Mouse (Mus musculus) kidney, postnatal 10 days (tissue): ENCODE measurements around the gene Ranbp17.
A peak's percentile ranks its signal among the peaks of the same experiment; 100 is the strongest.

ENCODE experiments used
- DNase-seq: peaks from one replicate; pipeline ENCODE4 v3.0.0; 2021; ENCODE audit warnings: mixed read lengths

The Ranbp17 gene

DNA sequence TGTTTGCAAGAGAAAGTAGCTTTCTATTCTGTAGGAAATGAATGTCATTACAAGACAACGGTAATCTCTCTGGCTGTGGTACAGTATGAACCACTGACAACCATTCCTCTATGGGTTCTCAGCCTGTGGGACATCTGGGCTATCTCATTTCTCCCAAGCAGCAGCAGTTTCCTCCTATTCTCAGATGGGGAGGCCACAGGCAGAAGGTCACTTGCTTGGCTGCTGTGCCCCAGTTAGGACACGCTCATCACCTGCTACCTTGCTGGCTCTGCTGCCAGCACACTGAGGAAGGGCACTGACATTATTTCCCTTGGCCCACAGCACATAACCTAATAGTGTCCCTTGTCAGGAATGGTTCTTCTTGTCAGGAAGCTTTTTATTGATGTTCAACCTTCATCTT, 285.4 kb downstream of the Ranbp17 start:
- no peak for DNase-seq

DNA sequence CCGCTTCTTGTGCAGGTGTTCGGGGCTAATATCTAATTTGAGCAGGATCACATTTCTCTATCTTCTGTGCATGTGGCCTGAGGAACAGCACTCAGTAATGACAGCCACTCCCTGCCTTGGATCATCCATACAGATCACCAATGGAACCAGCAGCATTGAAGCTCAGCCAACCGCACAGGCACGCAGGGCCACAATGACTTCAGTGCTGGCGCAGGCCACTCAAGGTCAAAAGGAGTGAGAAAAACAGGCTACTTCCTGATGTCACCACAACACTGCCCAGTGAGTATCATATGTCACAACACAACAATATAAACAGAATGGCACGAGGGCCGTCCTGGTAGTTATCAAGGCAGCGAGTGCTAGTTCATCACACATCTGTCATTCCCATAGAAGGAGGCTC, 287.0 kb downstream of the Ranbp17 start:
- DNase-seq = no peak

DNA sequence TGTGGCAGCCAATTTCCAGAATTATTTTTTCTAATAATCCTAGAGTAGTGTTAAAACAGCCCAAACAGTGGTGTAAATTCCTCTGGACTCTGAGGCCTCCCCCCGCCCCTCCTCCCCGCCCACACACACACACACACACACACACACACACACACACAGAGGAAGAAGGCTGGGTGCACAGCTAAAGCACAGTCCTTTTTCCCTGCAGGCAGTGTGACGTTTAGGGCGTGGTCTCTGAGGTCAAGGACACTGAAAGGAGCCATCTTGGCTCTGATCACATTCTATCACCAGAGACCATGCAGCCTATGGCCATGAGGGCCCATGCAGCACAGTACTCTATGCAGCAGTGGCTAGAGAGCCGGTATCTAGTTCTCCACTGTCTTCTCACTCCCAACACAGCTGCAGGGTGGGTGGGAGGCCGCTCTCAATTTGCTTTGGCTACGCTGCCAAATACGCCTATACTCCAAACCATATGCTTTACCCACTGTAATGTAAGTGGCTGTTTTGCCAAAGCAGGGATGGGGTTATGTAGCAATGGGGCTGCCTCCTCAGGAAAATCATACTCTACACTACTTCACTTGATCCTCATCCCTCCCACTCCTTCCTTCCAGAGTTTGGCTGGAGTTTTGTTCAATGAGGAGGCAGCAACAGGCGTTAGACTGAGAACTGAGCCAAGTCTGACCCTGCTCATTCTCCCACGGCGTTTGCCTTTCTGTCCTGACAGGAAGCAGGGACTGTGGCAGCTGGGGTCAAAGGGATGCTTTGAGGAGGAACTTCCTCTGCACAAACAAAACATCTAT, 291.8 kb downstream of the Ranbp17 start:
- no peak for DNase-seq

DNA sequence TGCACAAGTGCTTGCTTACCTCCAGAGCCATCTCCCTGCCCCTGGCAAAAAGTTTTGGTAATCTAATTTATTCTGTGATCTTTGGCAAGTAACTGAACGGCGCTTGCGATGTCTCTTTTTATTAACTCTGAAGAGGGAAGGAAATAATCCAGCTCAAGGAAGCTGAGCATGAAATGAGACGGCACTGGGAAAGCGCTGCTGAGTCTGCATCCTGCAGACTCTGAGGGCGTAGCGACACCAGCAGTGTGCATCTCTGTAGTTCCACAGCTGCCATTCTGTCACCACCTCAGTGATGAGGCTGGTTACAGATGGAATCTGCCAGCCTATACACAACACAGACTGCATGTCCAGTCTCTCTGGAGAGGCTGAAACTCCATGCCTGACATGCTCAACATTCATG, 292.8 kb downstream of the Ranbp17 start:
- DNase-seq = no peak

DNA sequence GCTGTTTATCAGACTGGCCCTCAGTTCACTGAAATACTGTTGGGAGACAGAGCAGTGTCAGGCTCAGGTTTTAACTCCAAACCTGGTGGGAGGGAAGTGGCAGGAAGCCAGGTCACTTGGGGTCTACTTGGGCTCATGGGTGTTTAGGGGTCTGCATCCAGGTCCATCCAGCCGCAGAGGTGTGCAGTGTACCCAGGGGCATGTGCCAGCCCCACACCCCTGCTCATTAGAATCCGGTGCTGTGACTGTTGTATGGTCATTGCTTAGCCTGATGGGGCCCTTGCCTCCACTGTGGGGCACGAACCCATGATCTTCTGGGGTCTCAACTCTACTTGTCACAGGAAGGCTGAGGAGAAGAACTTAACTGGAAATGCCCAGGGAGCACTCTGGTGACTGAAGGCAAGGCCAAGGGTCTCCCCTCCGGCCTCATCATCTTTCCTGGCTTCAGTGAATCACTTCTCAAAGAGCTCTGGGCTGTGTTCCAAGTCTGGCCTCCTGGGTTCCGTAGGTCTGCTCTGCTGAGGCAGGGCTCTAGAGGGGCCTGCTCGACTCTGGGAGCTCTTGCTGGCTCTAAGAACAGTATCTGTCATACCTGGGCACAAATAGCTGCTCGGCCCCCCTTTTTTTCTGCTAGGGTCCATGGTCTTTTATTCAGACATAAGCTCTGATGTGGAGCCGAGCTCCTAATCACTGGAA, 296.0 kb downstream of the Ranbp17 start:
- peak; percentile 48 for DNase-seq

DNA sequence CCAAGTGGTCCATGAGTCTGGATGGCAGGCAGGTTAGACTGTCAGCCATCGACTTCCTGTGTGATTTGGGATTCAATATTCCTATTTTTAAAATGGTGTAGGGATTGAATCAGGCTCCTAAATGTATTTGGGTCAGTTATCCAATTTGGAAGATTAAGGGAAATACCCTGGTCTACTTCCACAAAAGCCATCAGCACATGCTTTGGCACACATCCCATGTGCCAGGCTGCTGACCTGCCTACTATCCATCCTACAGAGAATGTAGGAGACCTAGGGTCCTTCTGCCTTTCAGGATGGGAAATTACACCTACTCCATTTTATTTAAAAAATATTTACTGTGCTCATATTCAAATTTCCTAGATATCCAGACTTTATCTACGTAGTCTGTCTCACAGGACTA, 306.1 kb downstream of the Ranbp17 start:
- no peak for DNase-seq

DNA sequence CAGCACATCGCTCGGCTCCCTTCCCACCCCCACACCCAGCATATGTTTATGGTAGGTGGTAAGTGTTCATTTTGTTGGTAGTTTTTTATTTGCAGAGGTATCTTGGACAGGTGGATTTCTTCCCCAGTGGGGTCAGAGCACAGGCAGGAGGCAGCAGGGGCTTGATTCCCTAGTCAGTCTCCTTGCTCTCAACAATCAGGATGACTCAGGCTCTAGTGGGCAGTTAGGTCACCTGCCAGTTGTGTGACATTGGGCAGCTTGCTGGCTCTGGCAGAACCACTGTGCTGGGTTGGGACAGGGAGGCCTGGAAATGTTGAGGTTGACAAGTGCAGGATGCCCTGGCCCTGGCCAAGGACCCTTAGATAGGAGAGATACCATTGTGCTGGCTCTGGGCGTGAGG, 308.6 kb downstream of the Ranbp17 start:
- DNase-seq = no peak

DNA sequence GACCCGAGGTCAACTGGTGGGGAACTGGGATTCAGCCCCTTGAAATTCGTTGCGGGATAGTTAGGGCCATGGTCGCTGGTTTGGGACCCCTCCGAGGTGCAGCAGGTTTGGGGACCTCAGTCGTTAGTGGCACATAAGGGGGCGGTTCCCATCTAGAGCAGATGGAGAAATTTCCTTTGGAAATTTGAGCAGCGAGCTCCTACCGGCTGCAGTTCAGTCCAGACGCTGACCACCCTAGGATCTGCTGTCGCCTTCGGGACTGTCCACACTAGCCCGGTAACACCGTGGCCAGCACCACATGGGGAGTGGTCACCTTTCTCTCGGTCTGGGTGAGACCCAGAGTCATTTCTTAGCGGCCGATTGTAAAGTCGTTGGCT, 309.2 kb downstream of the Ranbp17 start:
- DNase-seq = no peak

DNA sequence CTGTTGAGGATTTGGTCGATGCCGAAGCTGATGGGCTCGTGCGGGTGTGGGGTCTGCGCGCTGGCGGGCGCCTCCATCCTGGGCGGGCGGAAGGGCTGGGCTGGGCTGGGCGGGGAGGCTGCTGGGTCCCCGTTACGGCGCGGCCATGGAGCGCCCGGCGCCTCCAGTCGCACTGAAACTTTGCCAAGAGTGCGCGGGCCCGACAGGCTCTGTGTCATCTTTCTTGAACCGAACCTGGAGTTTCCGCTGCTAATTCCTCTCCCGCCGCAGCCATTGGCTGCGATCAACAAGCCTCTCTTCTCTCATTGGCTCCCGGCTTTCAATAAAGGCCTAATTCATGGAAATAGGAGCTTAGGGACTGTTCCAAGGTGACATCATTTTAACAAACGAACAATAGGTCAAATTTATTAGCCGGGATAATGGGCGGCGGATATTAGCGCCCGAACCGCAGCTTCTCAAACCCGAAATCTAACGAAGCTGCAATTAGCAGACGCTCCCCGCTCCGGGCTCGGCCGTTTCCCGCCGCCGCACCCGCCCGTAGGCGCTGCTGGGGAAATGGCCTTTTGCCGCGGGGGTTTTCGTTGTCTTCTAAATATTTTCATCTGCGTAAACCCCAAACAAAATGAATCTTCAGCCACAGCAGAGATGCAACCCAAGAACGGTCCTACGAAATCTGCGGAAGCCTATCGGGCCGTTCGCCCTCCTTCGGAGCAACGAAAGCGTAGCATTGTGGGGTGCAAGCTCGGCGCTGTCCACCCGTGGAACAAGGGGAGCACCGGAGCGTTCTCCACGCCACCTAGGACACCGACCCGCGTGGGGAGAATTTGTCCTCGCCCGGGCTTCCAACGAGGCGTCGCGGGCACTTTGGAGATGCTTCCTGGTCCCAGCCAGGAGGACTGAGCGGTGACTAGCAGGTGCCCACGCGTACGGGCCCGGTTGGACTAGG, 309.9 kb downstream of the Ranbp17 start, which contains the start of gene Tlx3:
Gene Tlx3, minus strand, starts transcription at position 207 of the 946 bp plus-strand sequence.
- peak; percentile 28 for DNase-seq

DNA sequence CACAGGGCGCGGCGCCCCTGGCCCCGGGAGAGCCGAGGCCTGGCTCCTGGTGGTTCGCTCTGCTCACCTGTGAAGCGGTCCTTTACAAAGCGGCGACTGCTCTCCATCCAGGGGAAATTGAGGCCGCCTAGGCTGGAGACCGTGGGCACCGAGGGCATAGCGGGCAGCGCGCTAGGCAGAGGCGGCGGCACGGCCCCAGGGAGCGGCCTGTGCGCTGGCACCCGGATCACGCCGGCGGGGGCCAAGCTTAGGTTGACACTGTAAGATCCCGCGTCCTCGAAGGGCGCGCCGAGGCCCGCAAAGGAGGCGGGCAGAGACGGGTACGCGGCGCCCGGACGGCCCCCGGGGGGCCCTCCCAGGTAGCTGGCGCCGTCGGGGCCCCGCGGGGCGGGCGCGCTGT, 310.6 kb downstream of the Ranbp17 start:
- no peak for DNase-seq

DNA sequence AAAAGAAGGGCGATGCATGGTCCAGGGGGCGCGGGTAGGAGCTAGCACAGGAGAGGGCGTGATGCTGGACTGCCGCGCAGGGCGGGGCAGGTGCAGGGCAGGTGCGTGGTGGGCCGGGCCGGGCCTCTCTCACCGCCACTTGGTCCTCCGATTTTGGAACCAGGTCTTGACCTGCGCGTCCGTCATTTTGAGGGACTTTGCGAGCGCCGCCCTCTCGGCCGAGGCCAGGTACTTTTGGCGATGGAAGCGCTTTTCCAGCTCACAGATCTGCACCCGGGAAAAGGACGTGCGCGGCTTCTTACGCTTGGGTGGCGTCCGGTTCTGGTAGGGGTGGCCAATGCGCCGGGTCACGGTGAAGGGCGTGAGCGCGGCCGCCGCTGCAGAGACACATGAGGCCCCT, 311.2 kb downstream of the Ranbp17 start:
- DNase-seq = no peak

DNA sequence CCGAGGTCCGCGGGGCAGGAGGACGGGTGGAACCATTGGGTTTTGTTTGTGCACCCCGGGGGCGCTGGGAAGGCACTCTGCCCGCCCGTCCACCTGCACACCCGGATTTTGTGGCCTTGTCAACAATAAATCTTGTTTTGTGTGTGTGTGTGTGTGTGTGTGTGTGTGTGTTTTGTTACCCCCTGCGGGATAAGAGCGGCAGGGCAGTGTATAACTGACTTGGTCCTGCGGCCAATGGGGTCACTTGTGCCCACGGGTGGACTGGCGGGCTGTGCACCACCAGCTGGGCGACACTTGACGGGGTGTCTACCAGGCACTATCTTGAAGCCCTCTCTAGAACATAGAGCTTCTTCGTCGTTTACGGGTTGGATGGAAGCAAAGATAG, 311.9 kb downstream of the Ranbp17 start:
- DNase-seq = no peak

DNA sequence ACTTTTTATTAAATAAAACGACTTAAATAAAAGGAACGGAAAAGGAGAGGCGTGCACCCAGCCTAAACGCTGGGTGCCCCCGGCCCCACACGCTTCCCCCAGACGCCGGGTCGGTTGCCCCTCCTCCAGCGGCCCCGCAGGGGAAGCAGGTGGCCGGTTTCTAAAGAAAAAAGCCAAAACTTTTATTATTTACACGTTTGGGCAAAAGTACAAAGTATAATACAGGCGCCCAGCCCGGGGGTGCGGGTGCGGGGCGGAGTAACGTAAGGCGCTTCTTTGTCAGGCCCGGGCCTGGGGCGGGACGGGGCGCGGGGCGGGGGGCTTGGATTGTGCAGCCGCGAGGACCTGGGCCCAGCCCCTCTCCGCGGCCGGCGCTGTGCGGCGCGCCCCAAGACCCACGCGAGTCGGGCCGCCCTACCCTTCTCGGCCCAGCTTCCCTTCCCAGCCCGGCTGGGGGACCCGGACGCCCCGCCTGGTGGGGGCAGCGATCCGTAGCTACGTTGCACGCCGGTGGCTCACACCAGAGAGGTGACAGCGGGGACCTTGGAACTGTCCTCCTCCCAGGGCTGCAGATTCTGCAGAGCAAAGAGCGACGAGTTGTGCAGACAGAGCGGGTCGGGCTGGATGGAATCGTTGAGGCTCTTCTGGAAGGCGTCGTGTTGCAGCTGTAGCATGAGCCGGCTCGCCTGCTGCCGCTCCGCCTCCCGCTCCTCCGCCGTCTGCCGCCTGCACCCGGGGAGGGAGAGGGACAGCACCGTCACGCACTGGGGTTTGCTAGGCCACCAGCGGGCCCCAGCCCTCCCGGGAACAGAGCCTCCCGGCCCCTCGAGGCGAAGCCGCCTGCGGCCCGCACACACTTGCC, 312.6 kb downstream of the Ranbp17 start:
- DNase-seq = peak; percentile 60

DNA sequence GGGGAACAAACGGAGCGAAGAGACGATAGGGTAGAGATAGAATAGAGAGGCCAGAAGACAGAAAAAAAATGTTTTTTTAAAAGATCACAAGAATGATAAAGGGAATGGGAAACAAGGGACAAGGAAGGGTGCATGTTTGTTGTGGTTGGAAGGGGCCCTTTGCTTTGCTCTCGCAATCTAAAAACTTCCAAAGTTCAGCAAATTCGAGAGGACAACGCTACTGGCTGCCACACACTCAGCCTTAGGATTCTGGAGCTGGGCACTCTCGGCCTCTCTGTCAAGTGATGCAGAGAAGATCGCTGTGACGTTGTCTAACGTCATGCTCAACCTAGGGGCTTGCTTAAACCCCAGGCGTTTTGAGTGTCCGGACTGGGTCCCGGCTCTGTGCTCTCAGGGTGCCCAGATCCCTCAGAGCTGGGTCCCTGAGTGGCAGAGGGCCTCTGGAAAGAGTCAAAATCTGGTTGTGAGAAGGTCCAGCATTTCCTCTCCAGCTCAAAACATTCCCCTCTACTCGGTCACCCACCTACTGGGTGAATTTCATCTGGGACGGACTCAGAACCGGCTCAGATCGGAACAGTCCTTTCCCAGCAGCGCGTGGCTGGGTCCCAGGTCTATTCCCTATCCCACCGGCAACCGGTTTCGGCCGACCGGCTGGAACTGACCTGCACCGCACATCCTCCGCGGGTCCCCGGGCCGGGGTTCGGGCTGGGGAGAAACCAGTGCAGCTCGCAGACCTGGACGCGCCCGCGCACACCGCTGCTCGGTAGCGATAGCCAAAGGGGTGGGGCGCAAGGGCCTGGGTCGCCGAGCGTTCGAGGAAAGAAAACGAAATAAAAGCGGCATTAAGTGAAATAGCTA, 313.4 kb downstream of the Ranbp17 start:
- DNase-seq = peak; percentile 43

DNA sequence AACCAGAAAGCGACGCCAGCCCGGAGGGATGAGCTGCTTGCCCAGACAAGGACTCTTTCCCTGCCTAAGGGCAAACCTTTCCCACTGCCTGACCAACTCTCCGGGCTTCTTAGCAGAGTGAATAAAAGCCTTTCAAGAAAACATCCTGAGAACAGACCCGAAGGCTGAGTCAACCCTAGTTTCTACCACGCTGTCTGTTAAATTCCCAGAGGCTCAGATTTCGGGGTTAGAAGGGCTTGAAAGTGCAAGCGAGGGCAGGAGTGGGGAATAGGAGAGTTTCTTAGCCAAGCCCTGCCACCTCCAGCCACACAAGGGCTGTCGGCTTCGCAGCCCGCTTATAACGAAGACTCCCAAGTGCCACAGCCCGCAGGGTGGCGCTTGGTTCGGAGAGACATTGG, 314.4 kb downstream of the Ranbp17 start:
- no peak for DNase-seq

DNA sequence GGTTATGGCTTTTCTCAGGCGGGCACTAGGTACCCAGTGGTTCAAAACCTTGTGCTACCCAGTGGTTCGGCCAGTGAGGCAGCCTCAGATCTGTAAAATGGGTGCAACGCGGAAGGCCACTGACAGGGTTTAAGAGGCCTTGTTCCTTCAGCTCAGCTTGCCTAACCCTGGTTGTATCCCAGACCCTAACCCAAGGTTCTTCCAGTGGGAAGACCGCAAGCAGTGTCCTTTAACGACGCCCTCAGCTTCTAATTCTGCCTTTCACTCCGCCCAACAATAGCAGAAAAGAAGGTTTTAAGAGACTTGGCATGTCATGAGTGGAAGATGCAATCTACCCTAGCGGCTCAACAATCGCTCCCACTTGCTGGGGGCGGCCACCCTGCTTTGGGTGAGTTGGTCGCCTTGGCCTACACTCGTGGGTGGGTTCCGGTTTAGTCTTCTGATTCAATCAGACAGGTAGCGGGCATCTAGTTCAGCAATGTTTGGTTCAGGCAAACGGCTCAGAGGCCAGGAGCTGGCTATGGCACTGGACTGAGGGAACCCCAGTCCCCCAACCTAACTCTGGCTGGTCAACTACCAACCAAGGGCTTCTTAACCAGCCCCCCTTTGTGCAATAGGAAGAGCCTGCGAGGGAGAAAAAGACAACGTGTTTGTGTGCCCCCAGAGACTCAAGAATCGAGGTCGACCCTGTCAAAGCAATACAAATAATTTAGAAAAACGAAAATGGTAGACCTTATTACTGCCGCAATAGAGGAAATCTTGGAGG, 315.0 kb downstream of the Ranbp17 start:
- DNase-seq = no peak

DNA sequence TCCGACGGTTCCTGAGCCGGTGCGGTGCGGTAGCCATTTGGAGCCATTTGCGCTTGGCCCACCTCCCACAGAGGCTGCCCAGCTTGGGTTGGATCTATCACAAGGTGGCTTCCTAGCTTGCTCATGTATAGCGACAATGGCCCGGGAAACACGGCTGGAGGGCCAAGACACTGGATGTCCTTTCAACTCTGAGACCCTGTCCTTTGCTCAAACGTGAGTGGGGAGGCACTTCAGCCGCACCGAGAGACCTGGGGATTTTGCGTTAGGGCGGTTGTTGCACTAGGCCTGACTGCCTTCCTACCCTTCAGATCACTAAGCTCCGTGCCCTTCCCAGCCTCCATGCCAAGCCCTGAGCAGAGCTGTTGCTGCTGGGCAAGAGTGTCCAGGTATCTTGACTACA, 315.9 kb downstream of the Ranbp17 start:
- no peak for DNase-seq

DNA sequence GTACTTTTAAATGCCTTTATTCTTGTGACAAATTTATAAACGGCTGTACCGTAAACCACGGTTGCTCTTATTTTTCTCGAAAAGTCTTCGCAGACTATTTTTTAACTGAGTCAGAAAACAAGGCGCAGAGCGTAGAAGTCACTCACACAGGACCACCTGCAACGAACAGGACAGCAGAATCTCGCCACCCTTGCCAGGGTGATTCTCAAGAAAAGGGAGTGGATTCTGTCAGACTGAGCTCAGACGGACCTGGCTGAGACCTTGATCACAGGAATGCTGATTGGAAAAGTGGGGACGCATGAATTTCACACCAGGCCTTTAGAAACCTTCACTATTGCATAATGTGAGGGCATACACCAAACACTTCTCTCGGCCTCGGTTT, 316.4 kb downstream of the Ranbp17 start:
- no peak for DNase-seq

DNA sequence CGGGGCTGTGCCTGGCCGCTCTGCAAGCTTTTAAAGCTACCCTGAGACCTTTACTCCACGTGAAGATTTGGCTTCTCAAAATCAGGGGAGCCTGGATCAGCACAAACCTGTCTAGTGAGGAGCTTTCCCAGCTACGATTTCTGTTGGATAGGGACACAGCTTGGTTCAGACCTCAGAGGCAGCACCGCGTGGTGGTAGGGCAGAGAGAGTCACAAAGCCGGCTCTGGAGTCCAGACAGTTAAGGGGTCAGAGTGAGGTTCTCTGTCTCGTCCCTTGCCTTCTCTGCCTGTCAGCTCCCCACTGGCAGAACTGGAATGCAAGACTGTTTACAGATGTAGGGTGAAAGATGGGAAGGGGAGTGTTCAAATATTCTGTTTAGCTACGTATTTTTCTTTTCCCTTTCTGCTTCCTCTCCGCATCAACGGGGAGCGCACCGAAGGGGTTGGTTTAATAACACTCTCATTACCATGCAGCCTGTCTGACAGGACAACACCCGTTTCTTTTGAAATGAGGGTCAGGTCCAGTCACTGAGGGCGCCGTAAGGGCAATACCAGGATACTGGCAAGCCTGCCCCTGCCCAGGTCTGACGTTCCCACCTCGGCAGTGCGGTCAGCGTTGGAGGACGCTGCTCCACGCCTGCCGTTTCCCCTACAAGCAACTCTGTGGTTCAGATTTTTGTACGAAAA, 317.0 kb downstream of the Ranbp17 start:
- no peak for DNase-seq
